Mouse (Mus musculus) cerebellum, adult 9-11 months (tissue): ENCODE measurements at regions not wholly inside any gene's neighbourhood (a gene's known extent, or its start where the extent isn't known, plus 50 kb on each side); places are given as distances from the start of the nearest gene placed in this dataset.
"Not testable (repeated sequence)": the region's sequence is repeated elsewhere in the genome, so short reads cannot be mapped to it uniquely, and the experiment has no call there.

Source experiments
- DNase-seq: peaks from one replicate; pipeline ENCODE4 v3.0.0; 2022

GRCm38 (mm10) chr4:71409867-71410266, 347.9 kb downstream of the Gm11232 start:
- no peak for DNase-seq

GRCm38 (mm10) chr4:71390444-71390843, 367.3 kb downstream of the Gm11232 start:
- DNase-seq = no peak

DNA sequence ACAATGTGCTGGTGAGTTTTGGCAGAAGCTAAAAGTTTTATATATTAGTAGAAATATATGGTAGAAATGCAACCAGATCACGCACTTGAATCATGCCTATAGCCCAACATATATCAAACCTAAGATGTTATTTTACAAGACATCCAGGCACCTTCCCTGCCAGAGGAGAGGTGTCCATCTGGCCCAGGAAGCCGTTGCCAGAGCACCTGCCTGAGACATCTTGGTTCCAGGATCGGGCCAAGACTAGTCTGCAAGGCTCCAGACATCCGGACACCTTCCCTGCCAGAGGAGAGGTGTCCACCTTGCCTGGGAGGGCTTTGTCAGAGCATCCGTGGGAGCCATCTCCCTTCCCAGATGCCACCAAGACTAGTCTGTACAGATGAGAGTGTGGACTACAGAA, 388.5 kb downstream of the Gm11232 start:
- DNase-seq = no peak

DNA sequence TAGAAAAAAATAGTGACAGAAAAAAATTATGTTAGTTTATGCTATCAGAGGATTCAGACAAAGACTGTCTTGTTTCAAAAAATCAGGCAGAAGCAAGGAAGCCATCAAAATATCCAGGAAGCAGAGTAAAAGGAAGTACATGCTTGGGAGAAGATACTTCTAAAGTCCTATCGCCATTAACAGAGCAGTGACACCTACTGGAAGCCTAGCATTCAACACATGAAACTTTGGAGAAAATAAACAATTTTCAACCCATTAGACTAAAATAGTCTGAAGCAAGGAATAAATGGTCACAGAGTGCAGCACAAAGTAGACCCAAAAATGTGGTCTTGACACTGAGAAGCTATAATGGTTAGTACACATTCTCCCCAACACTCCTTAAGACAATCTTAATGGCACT, 394.0 kb downstream of the Gm11232 start:
- DNase-seq = no peak

GRCm38 (mm10) chr4:71357626-71358025, 400.1 kb downstream of the Gm11232 start:
- DNase-seq = no peak

DNA sequence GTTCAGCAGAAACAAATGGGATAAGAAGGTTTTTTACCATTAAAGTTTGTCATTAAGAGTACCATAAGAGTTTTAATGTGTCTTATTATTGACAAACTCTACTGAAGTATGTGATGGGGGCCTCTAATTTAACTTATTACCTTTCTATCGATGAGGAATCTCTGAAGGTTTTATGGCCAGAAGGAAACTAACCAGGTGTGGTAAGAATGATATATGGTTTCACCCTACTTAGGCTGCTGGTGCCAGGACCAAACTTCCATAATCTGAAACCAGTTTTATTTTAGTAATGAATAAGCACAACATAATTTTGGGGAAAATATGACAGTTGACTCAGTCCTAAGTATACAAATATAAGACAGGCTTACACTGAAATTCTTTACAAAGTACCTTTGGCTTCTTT, 401.1 kb downstream of the Gm11232 start:
- no peak for DNase-seq

- no peak for DNase-seq
These were observed 401.5 kb downstream of the Gm11232 start for GRCm38 (mm10) chr4:71356310-71356709.

DNA sequence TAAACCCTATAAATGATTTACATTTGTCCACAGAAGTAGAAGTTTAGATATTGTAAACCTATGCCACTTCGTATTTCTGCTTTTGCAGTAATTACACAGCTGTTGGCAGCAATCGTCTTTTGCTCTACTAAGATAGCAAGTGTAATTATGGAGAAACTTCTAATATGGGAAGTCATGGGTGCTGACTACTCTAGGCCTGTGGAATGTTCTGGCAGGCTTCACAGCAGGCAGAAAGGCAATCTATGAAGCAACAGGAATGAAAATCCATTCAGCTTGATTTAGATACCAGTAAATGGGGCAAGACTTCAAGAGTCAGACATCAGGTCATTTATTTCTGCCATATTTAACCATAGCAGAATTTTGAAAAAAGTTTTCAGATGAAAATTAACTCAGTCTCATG, 405.9 kb downstream of the Gm11232 start:
- no peak for DNase-seq

GRCm38 (mm10) chr4:71343068-71343467, 414.7 kb downstream of the Gm11232 start:
- DNase-seq = no peak

- no peak for DNase-seq
These were observed 419.2 kb downstream of the Gm11232 start for GRCm38 (mm10) chr4:71338582-71338981.

GRCm38 (mm10) chr4:71332672-71333071, 425.1 kb downstream of the Gm11232 start:
- no peak for DNase-seq

- no peak for DNase-seq
These were observed 425.7 kb downstream of the Gm11232 start for GRCm38 (mm10) chr4:71332018-71332417.

DNA sequence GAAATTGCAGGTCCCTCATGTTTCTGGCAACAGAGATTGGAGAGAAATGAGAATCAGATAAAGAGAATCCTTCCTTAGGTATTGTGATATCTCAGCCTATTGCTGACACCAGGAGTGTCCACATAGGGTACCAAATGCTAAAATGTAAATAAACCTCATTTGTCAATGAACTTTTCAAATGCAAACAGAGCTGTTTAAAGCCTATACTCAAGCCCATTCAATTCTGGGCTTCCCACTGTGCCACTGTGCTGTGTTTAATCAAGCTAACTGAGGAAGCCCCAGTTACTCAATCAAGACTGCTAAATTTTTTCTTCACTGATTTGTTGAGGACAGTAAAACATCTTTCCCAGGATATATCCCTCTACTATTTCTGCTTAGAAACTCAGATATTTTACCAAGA, 441.2 kb downstream of the Gm11232 start:
- no peak for DNase-seq

DNA sequence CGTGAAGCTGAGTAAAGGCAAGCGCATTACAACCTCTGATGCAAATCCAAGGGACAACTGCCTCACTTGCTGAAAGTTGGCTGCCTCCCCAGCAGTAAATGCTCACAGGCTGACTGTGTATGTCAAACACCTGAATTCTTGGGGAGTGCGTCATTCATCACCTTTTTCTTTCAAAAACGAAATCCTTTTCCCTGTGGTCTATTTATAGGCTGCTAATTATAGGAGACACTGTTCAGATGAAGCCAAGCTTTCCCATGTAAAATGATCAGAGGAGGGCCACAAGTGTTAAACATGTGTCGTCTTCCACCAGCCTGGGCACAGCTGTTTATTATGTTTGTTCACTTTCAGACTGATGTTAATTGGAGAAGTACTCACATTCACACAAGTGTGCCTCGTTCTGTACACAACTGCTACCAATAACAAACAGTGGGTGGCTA, 450.6 kb downstream of the Gm11232 start:
- DNase-seq = no peak

DNA sequence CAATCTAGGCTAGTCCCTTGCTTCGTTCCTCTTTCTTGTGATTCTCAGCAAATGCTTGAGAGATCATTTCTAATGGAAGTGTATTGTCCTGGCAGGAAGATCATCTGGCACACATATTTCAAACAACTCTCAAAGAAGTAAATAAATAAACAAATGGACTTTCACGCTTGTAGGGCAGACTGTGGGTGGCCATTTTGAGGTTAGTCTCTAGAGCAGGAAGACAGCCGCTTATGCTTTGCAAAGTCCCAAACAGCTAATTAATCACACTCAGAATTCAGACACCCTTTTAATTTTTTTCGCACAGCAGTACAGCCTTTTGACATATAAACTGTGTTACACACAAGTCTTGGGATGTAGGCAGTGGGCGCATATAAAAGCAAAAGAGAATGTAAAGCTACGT, 451.1 kb downstream of the Gm11232 start:
- DNase-seq = no peak

- not testable (repeated sequence) for DNase-seq
These were observed 462.0 kb downstream of the Gm11232 start for GRCm38 (mm10) chr4:71295716-71296115.

DNA sequence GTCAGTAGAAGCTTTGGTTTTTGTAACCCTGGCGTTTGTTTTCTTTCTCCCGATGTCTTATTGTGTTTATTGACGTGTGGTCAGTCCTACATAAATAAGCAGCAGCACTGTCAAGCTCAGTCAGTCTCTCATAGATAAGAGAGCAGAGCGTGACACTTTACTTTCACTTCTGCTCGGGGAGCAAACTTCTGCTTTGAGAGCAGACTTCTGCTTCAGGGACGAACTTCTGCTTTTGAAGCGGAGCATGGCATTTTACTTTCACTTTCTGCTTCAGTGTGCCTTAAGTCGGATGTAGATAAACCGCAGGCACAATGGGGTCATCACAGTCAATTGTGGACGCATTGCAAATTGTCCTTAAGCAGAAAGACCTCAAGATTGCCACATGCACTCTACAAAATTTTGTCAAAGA, 466.0 kb downstream of the Gm11232 start:
- no peak for DNase-seq

GRCm38 (mm10) chr4:71291111-71291740, 466.5 kb downstream of the Gm11232 start:
- DNase-seq = not testable (repeated sequence)

DNA sequence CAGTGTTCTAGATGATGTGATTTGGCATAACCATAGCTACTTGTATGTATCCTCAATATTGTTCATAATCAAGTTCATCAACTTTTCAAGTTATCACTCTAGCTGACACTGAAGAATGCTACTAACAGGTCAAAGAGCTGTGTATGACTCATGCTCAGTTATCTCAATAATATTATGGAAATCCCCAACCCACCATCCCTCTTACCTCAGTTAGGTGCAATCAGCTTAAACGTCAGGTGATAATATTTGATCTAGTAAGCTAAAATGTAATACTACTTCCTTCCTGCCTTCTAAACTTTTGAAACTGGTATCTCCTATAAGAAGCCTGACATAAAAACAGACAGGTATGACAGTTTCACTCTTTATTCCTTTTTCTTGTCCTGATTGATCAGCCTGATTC, 474.6 kb downstream of the Gm11232 start:
- no peak for DNase-seq

DNA sequence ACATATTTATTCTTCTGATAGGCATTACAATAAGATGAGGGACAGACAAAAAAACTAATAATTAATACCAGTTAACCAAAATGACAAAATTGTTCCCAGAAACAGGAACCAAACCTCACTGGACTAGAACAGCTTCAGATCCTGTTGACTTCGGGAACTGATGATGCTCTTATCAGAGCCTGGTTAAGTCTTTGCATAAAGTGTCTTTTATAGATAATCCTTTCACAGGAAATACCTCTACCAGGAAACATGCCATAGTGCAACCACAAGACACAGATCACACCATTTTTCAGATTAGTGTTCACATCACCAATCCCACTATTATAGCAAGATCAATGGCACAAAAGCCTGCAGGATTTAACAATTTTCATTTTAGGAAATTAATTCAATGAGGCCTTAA, 478.1 kb downstream of the Gm11232 start:
- DNase-seq = no peak

DNA sequence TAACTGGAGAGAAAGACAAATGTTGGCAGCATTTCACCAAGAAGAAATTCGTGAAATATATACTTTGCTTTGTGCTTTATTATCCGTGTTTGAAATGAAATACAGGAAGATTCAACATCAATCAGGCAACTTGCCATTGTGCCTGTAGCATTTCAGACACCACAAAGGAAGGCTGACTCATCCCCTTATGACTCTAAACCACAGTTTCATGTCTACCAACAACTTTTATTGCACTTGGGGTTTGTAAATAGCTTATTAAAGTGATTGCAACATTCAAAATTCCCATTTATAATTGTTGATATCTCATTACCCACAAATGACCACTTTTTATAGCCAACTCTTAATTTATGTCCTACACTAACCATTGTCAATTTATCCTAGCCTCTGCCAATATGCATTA, 497.9 kb downstream of the Gm11232 start:
- no peak for DNase-seq

- DNase-seq = peak; percentile 2
These were observed 527.3 kb downstream of the Gm11232 start for GRCm38 (mm10) chr4:71230497-71230872.

DNA sequence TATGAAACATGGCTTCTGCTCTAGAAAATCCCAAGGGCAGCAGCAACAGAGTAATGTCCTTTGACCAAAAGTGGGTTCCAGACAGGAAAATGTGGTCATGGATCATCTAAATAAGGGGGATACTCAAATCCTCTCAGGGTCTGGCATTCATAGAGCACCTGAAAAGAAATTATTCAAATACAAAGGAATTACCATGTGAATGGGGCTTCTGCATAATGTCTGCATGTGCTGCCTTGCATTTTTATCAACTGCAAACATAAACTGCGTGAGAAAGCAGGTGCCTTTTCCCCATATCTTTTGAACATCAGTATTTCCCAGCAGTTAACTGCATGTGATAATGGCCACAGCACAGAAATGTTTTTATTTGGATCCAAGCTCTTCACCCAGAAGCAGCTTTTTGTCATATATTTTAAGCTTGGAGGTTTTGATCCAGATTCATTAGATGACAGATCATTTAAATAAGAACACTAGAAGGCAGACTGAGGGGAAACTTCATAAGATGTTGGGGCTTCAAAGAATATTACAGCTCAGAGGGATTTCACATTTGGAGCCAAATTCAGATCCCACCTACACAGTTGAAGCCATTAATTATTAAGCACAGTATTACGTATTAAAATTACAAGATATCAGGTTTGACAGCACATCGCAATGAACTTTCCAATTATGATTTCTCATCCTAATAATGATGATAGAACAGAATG, 527.8 kb downstream of the Gm11232 start:
- DNase-seq = no peak

DNA sequence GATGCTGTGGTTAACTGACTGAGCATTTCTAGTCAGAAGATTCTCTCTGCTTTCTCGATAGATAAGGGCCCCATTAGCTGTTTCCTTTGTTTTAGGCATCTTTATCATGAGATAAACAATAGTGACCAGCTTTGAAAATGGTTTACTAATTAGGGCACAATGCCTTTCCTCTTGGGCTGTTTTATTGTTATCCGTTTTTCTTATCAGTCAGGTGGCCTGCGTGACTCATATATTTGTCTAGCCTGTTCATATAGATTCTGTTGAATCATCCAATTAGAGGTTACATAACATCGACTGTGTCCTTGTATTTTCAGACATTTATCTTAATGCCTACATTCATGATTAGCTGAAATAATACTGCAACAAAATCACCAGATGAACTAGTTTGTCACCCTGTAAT, 531.1 kb downstream of the Gm11232 start:
- no peak for DNase-seq

DNA sequence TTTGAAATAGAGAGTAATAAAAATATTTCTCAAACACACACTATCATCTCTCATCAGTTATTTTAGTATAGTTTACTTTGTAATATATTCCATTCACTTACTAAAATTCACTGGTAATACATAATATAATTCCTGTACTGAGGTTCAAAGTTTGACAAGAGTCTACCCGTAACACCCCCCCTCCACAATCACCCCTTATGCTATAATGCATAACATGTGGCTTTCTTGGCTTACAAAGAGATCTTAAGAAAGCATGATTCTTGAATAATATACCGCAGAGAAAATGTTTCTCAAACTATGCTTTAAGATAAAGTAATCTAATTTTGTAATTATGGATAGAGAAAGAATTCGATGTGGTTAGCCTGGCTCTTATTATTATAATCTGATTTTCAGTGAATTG, 539.7 kb downstream of the Gm11232 start:
- DNase-seq = no peak
